Mouse (Mus musculus): ENCODE data around the gene Jmjd6.

The Jmjd6 gene

GRCm38 (mm10) chr11:116822215-116822614 is 21.0 kb downstream of the Jmjd6 start:
- no peak for DNase-seq

- no peak for DNase-seq
These were observed 21.9 kb downstream of the Jmjd6 start for GRCm38 (mm10) chr11:116821057-116821940.

- DNase-seq, result no peak
These were observed 23.2 kb downstream of the Jmjd6 start for GRCm38 (mm10) chr11:116819932-116820593.

GRCm38 (mm10) chr11:116818722-116819121 is 24.5 kb downstream of the Jmjd6 start:
- no peak for DNase-seq

- DNase-seq, result no peak
These were observed 25.7 kb downstream of the Jmjd6 start for GRCm38 (mm10) chr11:116817567-116817966.

- DNase-seq, result no peak
These were observed 26.5 kb downstream of the Jmjd6 start for GRCm38 (mm10) chr11:116816769-116817168.

- no peak for DNase-seq
These were observed 28.3 kb downstream of the Jmjd6 start for GRCm38 (mm10) chr11:116814884-116815415.

GRCm38 (mm10) chr11:116814076-116814883 is 29.0 kb downstream of the Jmjd6 start:
- DNase-seq, result peak; percentile 63

GRCm38 (mm10) chr11:116813610-116814009 is 29.6 kb downstream of the Jmjd6 start:
- no peak for DNase-seq

- no peak for DNase-seq
These were observed 30.3 kb downstream of the Jmjd6 start for GRCm38 (mm10) chr11:116812793-116813529.

GRCm38 (mm10) chr11:116810983-116811901 is 32.0 kb downstream of the Jmjd6 start:
- no peak for DNase-seq

- DNase-seq, result no peak
These were observed 32.7 kb downstream of the Jmjd6 start for GRCm38 (mm10) chr11:116810528-116810927.

GRCm38 (mm10) chr11:116809520-116809919 is 33.7 kb downstream of the Jmjd6 start:
- DNase-seq, result no peak

GRCm38 (mm10) chr11:116808811-116809395 is 34.3 kb downstream of the Jmjd6 start:
- no peak for DNase-seq

GRCm38 (mm10) chr11:116807938-116808606 is 35.2 kb downstream of the Jmjd6 start:
- DNase-seq, result peak; percentile 79

- DNase-seq, result no peak
These were observed 35.7 kb downstream of the Jmjd6 start for GRCm38 (mm10) chr11:116807526-116807925.

GRCm38 (mm10) chr11:116807116-116807515 is 36.1 kb downstream of the Jmjd6 start:
- no peak for DNase-seq

- no peak for DNase-seq
These were observed 36.8 kb downstream of the Jmjd6 start for GRCm38 (mm10) chr11:116806136-116807071.

- DNase-seq, result no peak
These were observed 40.5 kb downstream of the Jmjd6 start for GRCm38 (mm10) chr11:116802709-116803108.

Data from kidney, adult 11 months (tissue).